Mouse (Mus musculus): ENCODE results near the gene Sorbs1. TPM values are rescaled to one million over a fixed set of nuclear protein-coding genes. Genes with fewer than 3 reads are reported as not detected.

The Sorbs1 gene
- total and polyA plus RNA-seq, 3 experiments = 2.1 to 6.2 (median 3.6) TPM

DNA sequence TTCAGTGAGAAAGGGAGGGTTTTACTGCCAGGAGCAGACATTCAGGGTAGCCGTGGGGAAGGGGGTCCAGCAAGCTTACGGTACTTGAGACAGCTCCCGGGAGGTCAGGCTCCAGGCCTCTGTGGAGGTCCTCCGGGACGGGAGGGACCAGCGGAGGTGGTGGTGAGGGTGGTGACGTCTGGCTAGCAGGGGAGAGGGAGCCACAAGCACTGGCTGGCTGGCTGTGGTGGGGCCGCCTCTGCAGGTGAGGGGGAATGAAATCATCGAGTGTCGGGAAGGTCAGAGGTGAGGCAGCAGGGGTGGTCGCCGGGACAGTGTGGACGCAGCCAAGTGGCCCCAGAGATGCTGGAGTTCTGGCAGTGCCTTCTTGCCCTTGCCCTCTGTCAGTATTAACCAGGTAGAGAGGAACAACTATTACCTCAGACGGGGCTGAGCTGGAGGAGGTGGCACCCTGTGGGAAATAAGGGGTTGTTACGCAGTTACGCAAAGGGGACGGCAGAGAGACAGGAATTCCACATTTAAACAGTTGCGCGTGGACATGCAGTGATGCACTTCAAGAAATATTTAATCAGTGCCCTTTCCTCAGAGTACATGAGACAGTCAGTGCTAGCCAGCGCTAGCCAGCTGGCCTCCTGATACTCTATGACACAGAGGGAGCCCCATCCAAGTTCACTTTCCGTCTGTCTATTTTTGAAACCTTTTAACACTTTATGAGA lies 136.9 kb downstream of the Sorbs1 start:
- Histone ChIP-seq H3K4me2 (ENCODE audit: insufficient read depth, low read depth, poor library complexity, severe bottlenecking) (no peak overlapping the region), H3K4me1 (ENCODE audit: control insufficient read depth in 1 of 2, insufficient read depth in 2 of 2) (peaks cover 0 to 16% of the 10 kb centered on the region in 2 experiments; a peak in 2 of 4 replicates), H3K9ac (ENCODE audit: insufficient read depth, low read depth) (no peak overlapping the region), H3K27me3 (replicated peaks) (no peaks in the 10 kb centered on the region), H3K36me3 (replicated peaks in 1 of 2; ENCODE audit: control insufficient read depth in 1 of 2, insufficient read depth in 1 of 2, low read length in 1 of 2) (peaks cover 0 to 28% of the 10 kb centered on the region in 2 experiments), H3K79me2 (replicated peaks; ENCODE audit: control insufficient read depth, extremely low read depth, insufficient read depth, poor library complexity, severe bottlenecking) (no peaks in the 10 kb centered on the region), H3K27ac (ENCODE audit: insufficient read depth, low read depth) (no peak overlapping the region), H3K9me3 (replicated peaks; ENCODE audit: low read length) (no peaks in the 10 kb centered on the region), H3K4me3 (replicated peaks in 1 of 3; ENCODE audit: low read depth in 2 of 3, low read length in 2 of 3, poor library complexity in 1 of 3) (no peak overlapping the region)
- dilution Hi-C loops (cut with MboI; ENCODE audit: extremely low pct_ligation_motif_present, extremely low pct_unique_long_range_greater_than_20kb, low sequenced_read_pairs) = loop anchor here (25.0 kb wide), 1 partner anchor 161 kb away; no protein-coding TSS in a partner anchor
- TF ChIP-seq SIN3A (IDR thresholded peaks at IDR 0.05; ENCODE audit: low read length) (no peak), KAT2A (IDR thresholded peaks at IDR 0.05; ENCODE audit: insufficient replicate concordance, low read length) (no peak), ZKSCAN1 (IDR thresholded peaks at IDR 0.05; ENCODE audit: borderline replicate concordance, low read depth, low read length) (no peak), MXI1 (IDR thresholded peaks at IDR 0.05; ENCODE audit: low read depth, low read length) (no peak), MAZ (IDR thresholded peaks at IDR 0.05; ENCODE audit: low read depth, low read length) (no peak), UBTF (IDR thresholded peaks at IDR 0.05; ENCODE audit: low read depth, low read length) (no peak), RAD21 (IDR thresholded peaks at IDR 0.05; ENCODE audit: low read depth, low read length) (no peak), MEF2A (IDR thresholded peaks at IDR 0.05; ENCODE audit: borderline replicate concordance, low read depth, low read length) (no peak)
- no peak for DNase-seq (ENCODE audit: extremely low read depth)
- in situ Hi-C loops (cut with MboI; ENCODE audit: low pct_ligation_motif_present, low pct_unique_long_range_greater_than_20kb, low sequenced_read_pairs) = loop anchor here (25.0 kb wide), 1 partner anchor 336 kb away; no protein-coding TSS in a partner anchor

- H3K9me3 ChIP-seq (replicated peaks; ENCODE audit: low read length) = no peaks in the 10 kb centered on the region
- no peak overlapping the region for H3K27ac ChIP-seq (ENCODE audit: insufficient read depth, low read depth)
- no peak overlapping the region for H3K4me2 ChIP-seq (ENCODE audit: insufficient read depth, low read depth, poor library complexity, severe bottlenecking)
- TF ChIP-seq JUND (conservative IDR thresholded peaks at IDR 0.05; ENCODE audit: low read depth, low read length) (no peak), ZKSCAN1 (IDR thresholded peaks at IDR 0.05; ENCODE audit: borderline replicate concordance, low read depth, low read length) (peak; percentile 79)
- H3K79me2 ChIP-seq (replicated peaks; ENCODE audit: control insufficient read depth, extremely low read depth, insufficient read depth, poor library complexity, severe bottlenecking) = no peaks in the 10 kb centered on the region
- peaks cover 0 to 27% of the 10 kb centered on the region in 2 experiments for H3K36me3 ChIP-seq (replicated peaks in 1 of 2; ENCODE audit: control insufficient read depth in 1 of 2, insufficient read depth in 1 of 2, low read length in 1 of 2)
- no peaks in the 10 kb centered on the region for H3K27me3 ChIP-seq (replicated peaks)
- H3K9ac ChIP-seq (ENCODE audit: insufficient read depth, low read depth) = no peak overlapping the region
- dilution Hi-C loops (cut with MboI; ENCODE audit: extremely low pct_ligation_motif_present, extremely low pct_unique_long_range_greater_than_20kb, low sequenced_read_pairs) = loop anchor here (25.0 kb wide), 1 partner anchor 163 kb away; no protein-coding TSS in a partner anchor
- peaks cover 6 to 30% of the 10 kb centered on the region in 2 experiments for H3K4me1 ChIP-seq (ENCODE audit: control insufficient read depth in 1 of 2, insufficient read depth in 2 of 2)
- in situ Hi-C loops (cut with MboI; ENCODE audit: low pct_ligation_motif_present, low pct_unique_long_range_greater_than_20kb, low sequenced_read_pairs) = loop anchor here (25.0 kb wide), 1 partner anchor 338 kb away; no protein-coding TSS in a partner anchor
- DNase-seq (ENCODE audit: extremely low read depth) = no peak
- H3K4me3 ChIP-seq (replicated peaks in 1 of 3; ENCODE audit: low read depth in 2 of 3, low read length in 2 of 3, poor library complexity in 1 of 3) = no peak overlapping the region
Measured at GRCm38 (mm10) chr19:40374720-40375119, 138.9 kb downstream of the Sorbs1 start.

- dilution Hi-C loops (cut with MboI; ENCODE audit: extremely low pct_ligation_motif_present, extremely low pct_unique_long_range_greater_than_20kb, low sequenced_read_pairs) (no loop called here), in situ Hi-C loops (cut with MboI; ENCODE audit: low pct_ligation_motif_present, low pct_unique_long_range_greater_than_20kb, low sequenced_read_pairs) (no loop called here)
- Histone ChIP-seq H3K79me2 (replicated peaks; ENCODE audit: control insufficient read depth, extremely low read depth, insufficient read depth, poor library complexity, severe bottlenecking) (no peaks in the 10 kb centered on the region), H3K9me3 (replicated peaks; ENCODE audit: low read length) (no peaks in the 10 kb centered on the region), H3K4me1 (ENCODE audit: control insufficient read depth in 1 of 2, insufficient read depth in 2 of 2) (peaks cover 6 to 41% of the 10 kb centered on the region in 2 experiments), H3K9ac (ENCODE audit: insufficient read depth, low read depth) (no peak overlapping the region), H3K4me2 (ENCODE audit: insufficient read depth, low read depth, poor library complexity, severe bottlenecking) (no peak overlapping the region), H3K27me3 (replicated peaks) (no peaks in the 10 kb centered on the region), H3K27ac (ENCODE audit: insufficient read depth, low read depth) (no peak overlapping the region), H3K4me3 (replicated peaks in 1 of 3; ENCODE audit: low read depth in 2 of 3, low read length in 2 of 3, poor library complexity in 1 of 3) (no peak overlapping the region), H3K36me3 (replicated peaks in 1 of 2; ENCODE audit: control insufficient read depth in 1 of 2, insufficient read depth in 1 of 2, low read length in 1 of 2) (peaks cover 0 to 31% of the 10 kb centered on the region in 2 experiments)
- TF ChIP-seq BHLHE40 (IDR thresholded peaks at IDR 0.05; ENCODE audit: low read depth, low read length) (no peak), TCF12 (IDR thresholded peaks at IDR 0.05; ENCODE audit: low read depth, low read length) (no peak), TBP (conservative IDR thresholded peaks at IDR 0.05; ENCODE audit: low read depth, low read length) (no peak), E2F4 (IDR thresholded peaks at IDR 0.05; ENCODE audit: insufficient replicate concordance, low read depth, low read length) (no peak), POLR2A (IDR thresholded peaks at IDR 0.05; ENCODE audit: low read depth, low read length) (no peak), GABPA (IDR thresholded peaks at IDR 0.05; ENCODE audit: insufficient replicate concordance, low read depth, low read length) (no peak), NRF1 (IDR thresholded peaks at IDR 0.05; ENCODE audit: low read depth, low read length) (no peak), ZMIZ1 (IDR thresholded peaks at IDR 0.05; ENCODE audit: low read depth, low read length) (no peak), PAX5 (IDR thresholded peaks at IDR 0.05; ENCODE audit: low read length) (no peak), HCFC1 (IDR thresholded peaks at IDR 0.05; ENCODE audit: low read depth, low read length) (no peak), MAZ (IDR thresholded peaks at IDR 0.05; ENCODE audit: low read depth, low read length) (no peak), SIN3A (IDR thresholded peaks at IDR 0.05; ENCODE audit: low read length) (no peak), ZC3H11A (IDR thresholded peaks at IDR 0.05; ENCODE audit: low read depth, low read length) (no peak), SMC3 (IDR thresholded peaks at IDR 0.05; ENCODE audit: low read depth, low read length) (no peak), IRF4 (IDR thresholded peaks at IDR 0.05; ENCODE audit: low read depth, low read length) (no peak), JUND (conservative IDR thresholded peaks at IDR 0.05; ENCODE audit: low read depth, low read length) (no peak)
- DNase-seq (ENCODE audit: extremely low read depth) = no peak
Measured at GRCm38 (mm10) chr19:40372679-40373078, 140.9 kb downstream of the Sorbs1 start.

All from CH12.LX (cell line).